Mouse (Mus musculus): ENCODE results near the gene Ifit3b. TPM values are rescaled to one million over a fixed set of nuclear protein-coding genes. Genes with fewer than 3 reads are reported as not detected.

Ifit3b gene
- polyA plus RNA-seq, 1 experiment from 2014 or later, result 0.49 TPM

- peak; percentile 55 for ATAC-seq (replicated peaks; ENCODE audit: extremely low read depth, insufficient read depth, low FRiP score)
- no peaks in the 10 kb centered on the region for H3K36me3 ChIP-seq (ENCODE audit: control insufficient read depth, insufficient read depth)
- no peaks in the 10 kb centered on the region for H3K27me3 ChIP-seq (ENCODE audit: control insufficient read depth, insufficient read depth, low read length)
- WGBS, result 14% methylated on average over 2 of the region's 2 CpGs
- no peak overlapping the region for H3K27ac ChIP-seq (ENCODE audit: low read length)
- no peaks in the 10 kb centered on the region for H3K9me3 ChIP-seq (replicated peaks; ENCODE audit: control insufficient read depth, low read length)
- H3K4me2 ChIP-seq (ENCODE audit: low read depth, low read length), result no peak overlapping the region
- peaks cover 6% of the 10 kb centered on the region for H3K4me1 ChIP-seq (ENCODE audit: control insufficient read depth, insufficient read depth, low read length)
- no peak overlapping the region for H3K9ac ChIP-seq (ENCODE audit: low read length)
- no peak overlapping the region for H3K4me3 ChIP-seq (ENCODE audit: low read length)
These were observed 48.9 kb downstream of the Ifit3b start for GRCm38 (mm10) chr19:34656511-34657298.

- 9% methylated on average over 13 of the region's 13 CpGs for WGBS
These were observed 54.3 kb downstream of the Ifit3b start for GRCm38 (mm10) chr19:34662067-34662507.

GRCm38 (mm10) chr19:34662740-34663139 is 55.0 kb downstream of the Ifit3b start:
- Histone ChIP-seq H3K4me2 (ENCODE audit: low read depth, low read length) (peak overlapping the region; percentile 72), H3K9ac (ENCODE audit: low read length) (0 out of 2 replicates have a peak overlapping the region, but pooled peaks have one; percentile 21), H3K27ac (ENCODE audit: low read length) (peak overlapping the region; percentile 65), H3K36me3 (ENCODE audit: control insufficient read depth, insufficient read depth) (no peaks in the 10 kb centered on the region), H3K4me1 (ENCODE audit: control insufficient read depth, insufficient read depth, low read length) (0 out of 2 replicates have a peak, but pooled peaks cover 4% of the 10 kb centered on the region), H3K4me3 (ENCODE audit: low read length) (no peak overlapping the region), H3K27me3 (ENCODE audit: control insufficient read depth, insufficient read depth, low read length) (no peaks in the 10 kb centered on the region), H3K9me3 (replicated peaks; ENCODE audit: control insufficient read depth, low read length) (no peaks in the 10 kb centered on the region)
- no peak for ATAC-seq (replicated peaks; ENCODE audit: extremely low read depth, insufficient read depth, low FRiP score)
- WGBS, result 45% methylated on average over 5 of the region's 5 CpGs

More at GRCm38 (mm10) chr19:34662067-34662507, 54.3 kb downstream of the Ifit3b start:
- no peaks in the 10 kb centered on the region for H3K9me3 ChIP-seq (replicated peaks; ENCODE audit: control insufficient read depth, low read length)
- peak; percentile 97 for ATAC-seq (replicated peaks; ENCODE audit: extremely low read depth, insufficient read depth, low FRiP score)
- peak overlapping the region; percentile 61 for H3K4me3 ChIP-seq (ENCODE audit: low read length)
- no peaks in the 10 kb centered on the region for H3K36me3 ChIP-seq (ENCODE audit: control insufficient read depth, insufficient read depth)
- H3K4me1 ChIP-seq (ENCODE audit: control insufficient read depth, insufficient read depth, low read length), result 0 out of 2 replicates have a peak, but pooled peaks cover 4% of the 10 kb centered on the region
- H3K4me2 ChIP-seq (ENCODE audit: low read depth, low read length), result peak overlapping the region; percentile 72
- peak overlapping the region; percentile 70 for H3K9ac ChIP-seq (ENCODE audit: low read length)
- H3K27me3 ChIP-seq (ENCODE audit: control insufficient read depth, insufficient read depth, low read length), result no peaks in the 10 kb centered on the region
- peak overlapping the region; percentile 78 for H3K27ac ChIP-seq (ENCODE audit: low read length)

Other genes with a start within 250 kb of the Ifit3b start
- 2.5 and 3.4 TPM in 2 replicates for gene Ch25h, start 132.8 kb upstream of the Ifit3b start, polyA plus RNA-seq (2015; fragmentation: Nextera tagmentation; extraction: Ambion mirVana)
- 28.9 and 32.0 TPM in 2 replicates for gene Lipa, start 80.5 kb upstream of the Ifit3b start, polyA plus RNA-seq (2015; fragmentation: Nextera tagmentation; extraction: Ambion mirVana)
- 9.5 and 10.7 TPM in 2 replicates for gene Ifit2, start 57.3 kb upstream of the Ifit3b start, polyA plus RNA-seq (2015; fragmentation: Nextera tagmentation; extraction: Ambion mirVana)
- 2.1 and 3.7 TPM in 2 replicates for gene Ifit3, start 24.4 kb upstream of the Ifit3b start, polyA plus RNA-seq (2015; fragmentation: Nextera tagmentation; extraction: Ambion mirVana)
- 2.5 and 3.2 TPM in 2 replicates for gene Ifit1bl1, start 6.0 kb upstream of the Ifit3b start, polyA plus RNA-seq (2015; fragmentation: Nextera tagmentation; extraction: Ambion mirVana)
- 1.3 and 1.6 TPM in 2 replicates for gene Ifit1bl2, start 32.8 kb downstream of the Ifit3b start, polyA plus RNA-seq (2015; fragmentation: Nextera tagmentation; extraction: Ambion mirVana)
- 1.3 and 3.0 TPM in 2 replicates for gene Ifit1, start 32.9 kb downstream of the Ifit3b start, polyA plus RNA-seq (2015; fragmentation: Nextera tagmentation; extraction: Ambion mirVana)
- 8.9 and 10.6 TPM in 2 replicates for gene Slc16a12, start 139.3 kb downstream of the Ifit3b start, polyA plus RNA-seq (2015; fragmentation: Nextera tagmentation; extraction: Ambion mirVana)